Mouse (Mus musculus) lung, postnatal 36 days (tissue): ENCODE measurements around the gene Slc25a31.

Source experiments
- DNase-seq: peaks from one replicate; pipeline ENCODE4 v3.0.0; 2022; ENCODE audit warnings: mixed read lengths

The Slc25a31 gene

DNA sequence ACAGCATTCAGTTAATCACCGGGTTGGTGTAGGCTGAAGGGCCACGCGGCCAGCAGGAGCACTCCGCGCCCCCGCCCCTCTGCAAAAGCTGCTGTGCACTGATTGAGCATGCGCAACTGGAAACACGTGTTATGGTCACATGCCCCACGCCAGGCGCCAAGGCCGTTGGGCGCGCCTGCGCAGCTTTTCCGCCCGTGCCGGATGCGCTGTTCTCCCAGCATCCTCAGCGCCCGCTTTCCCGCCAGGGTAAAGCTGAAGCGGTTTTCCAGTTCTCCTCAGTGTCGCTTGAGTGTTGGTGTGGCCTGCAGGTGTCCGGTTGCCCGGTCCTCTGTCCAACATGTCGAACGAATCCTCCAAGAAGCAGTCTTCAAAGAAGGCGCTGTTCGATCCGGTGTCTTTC is at the start of gene Slc25a31:
Gene Slc25a31, plus strand, starts transcription at position 201 of the 400 bp plus-strand sequence.
- no peak for DNase-seq

DNA sequence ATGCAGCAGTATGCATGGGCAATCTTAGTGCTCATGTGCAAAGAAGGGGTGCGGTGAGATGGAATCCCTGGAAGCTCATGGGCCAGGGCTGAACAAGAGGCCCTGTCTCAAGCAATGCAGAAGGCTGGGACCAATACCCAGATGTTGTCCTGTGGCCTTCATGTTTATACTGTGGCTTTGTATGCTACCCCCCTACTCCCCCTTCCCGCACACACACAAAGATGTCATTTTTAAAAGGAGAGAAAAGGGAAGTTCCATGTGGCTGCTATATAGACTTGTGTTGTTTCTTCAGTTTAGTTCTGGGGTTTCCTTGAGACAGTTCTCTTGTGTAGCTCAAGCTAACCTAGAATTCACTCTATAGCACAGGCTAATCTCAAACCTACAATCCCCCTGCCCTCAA is 48.4 kb upstream of the Slc25a31 start:
- no peak for DNase-seq

DNA sequence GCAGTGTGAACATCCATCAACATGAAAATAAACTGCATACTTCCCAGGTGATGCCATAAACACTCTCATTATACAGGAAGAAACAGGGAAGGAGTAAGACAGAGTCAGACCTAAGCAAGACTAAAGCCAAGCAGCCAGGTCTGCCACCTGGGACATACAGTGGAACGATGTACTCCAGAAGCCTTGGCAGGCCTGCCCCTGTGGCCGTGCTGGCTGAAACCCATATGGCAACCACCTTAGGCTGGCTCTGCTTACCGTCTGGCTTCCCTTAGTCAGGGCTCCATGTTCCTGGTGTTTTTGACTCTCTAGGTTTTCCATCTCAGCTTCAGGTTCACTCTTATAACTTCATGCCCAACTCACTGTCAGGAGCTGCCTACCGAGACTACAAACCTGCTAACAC is 42.5 kb upstream of the Slc25a31 start:
- DNase-seq: no peak

DNA sequence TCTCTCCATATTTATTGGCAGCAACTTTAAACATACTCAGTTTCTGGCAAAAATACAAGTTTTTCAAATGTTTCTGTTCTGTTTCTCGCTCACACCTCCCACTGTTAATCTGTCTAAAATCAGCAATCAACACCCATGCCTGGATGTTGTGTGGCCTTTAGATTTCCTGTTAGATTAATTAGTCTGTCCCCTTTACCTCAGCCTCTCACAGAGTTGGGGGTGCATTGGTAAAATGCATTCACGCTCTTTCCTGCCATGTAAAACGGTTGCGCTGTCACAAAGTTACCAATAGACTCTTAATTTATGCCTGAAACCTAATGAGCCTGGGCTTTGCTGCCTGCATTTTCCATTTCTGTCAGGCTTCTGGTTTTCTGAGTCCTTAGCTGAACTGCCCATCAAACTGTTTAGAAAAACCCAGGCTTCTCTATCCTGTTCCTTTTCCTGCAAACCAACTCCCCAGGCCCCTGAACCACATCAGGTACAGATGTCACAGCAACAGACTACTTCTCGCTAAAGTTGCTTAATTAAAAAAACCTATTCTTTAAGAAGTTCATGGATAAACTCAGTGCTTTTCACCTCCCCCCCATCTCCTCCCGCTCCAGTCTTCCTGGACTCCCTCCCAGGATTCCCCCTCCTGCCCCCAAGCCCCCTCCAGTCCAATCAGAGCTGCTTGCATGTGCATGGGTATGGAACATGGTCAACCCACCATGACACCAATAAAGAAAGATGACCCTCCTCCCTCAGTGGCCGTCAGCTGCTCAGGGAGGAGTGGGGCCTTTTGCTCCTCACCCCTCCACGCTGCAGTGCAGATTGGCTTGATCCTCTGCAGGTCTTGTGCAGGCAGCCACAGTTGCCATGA is 41.6 kb upstream of the Slc25a31 start:
- no peak for DNase-seq

DNA sequence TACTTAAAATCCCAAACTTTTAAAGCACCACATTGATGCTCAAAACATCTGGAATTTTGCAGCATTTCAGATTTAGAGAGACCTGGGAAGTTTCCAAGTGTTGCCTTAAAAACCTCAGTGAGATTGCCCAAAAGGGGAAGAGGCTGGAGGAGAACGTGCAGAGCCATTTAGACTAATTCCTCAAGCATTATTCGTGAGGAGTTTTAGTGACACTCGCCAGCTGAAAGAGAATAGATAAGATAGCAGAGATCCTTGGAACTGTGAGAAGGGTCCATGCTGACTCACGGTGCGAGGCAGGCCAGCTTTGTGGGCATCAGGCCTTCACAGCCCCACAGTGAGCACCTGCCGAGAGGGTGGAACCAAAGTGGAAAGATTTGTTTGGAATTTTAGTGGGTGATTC is 39.8 kb upstream of the Slc25a31 start:
- no peak for DNase-seq

DNA sequence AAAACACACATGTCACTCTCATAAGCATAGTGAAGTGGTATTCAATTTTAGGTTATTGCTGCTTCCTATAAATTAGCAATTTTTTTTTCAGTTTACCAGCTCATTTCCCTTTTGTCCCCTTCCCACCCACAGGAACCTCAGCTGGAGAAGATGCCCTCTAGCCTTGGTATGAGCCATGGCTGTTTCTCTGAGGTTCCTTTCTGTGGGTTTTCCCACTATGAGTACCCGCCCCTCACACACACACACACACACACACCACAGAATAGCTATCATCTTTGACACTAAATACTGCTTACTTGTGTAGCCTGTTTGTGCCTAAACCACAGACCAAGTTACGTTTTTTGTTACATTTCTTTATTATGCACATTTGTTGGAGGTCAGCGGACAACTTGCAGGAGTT is 39.3 kb upstream of the Slc25a31 start:
- no peak for DNase-seq

DNA sequence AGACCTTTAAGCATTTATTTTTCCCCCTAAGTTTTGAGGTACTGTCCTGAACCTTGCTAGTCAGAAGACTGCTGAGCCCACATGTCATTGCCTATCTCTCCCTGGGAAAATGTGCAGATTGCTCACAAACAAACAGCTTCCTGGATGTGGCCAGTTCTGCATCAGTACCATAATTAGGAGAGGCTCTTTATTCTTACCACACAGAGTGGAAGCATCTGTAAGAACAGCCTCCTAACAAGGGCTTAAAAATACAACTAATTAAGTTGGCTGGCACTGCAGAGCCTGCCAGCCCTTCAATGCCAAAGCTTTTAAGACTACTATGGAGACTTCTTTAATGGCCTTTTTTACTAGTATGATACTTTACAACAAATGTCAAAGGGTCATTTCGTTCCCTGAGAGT is 35.1 kb upstream of the Slc25a31 start:
- no peak for DNase-seq

DNA sequence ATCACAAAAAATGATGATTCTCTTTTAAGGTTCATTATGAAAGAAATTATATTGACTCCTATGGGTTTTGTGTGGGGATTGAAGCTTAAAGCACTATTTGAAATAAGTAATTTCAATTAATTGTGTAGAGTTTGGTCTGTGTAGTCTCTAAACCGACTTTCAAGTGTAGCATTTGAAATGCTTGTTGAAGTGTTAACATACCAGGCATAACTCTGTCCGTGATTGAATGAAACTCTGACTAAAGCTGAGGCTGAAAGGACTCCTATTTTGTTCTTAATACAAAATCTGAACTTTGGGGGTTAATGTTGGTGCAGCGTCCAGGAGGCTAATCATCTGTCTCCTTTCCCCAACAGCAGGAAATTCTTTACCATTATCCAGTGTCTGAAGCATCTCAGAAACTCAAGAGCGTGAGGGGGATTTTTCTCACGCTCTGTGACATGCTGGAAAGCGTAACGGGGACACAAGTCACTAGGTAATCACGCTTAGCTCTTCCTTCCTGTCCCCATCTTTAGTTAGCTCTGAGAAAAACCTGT is 33.7 kb upstream of the Slc25a31 start:
- no peak for DNase-seq

DNA sequence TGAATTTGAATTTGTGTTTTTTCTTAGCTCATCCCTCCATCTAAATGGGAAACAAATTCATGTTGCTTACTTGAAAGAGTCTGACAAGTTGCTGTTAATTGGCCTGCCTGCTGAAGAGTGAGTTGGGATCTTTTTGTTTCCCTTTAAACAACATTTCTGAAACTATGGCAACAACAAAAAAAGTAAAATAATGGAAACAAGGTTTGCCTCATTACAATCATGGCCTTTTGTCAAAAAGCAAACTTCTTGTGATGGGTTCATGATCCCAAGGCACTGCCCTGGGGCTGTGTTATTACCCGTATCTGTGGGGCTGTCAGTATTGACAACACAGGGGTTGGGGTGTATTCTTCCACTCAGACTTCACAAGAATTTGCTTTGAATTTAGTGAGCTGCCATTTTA is 29.8 kb upstream of the Slc25a31 start:
- DNase-seq: no peak

DNA sequence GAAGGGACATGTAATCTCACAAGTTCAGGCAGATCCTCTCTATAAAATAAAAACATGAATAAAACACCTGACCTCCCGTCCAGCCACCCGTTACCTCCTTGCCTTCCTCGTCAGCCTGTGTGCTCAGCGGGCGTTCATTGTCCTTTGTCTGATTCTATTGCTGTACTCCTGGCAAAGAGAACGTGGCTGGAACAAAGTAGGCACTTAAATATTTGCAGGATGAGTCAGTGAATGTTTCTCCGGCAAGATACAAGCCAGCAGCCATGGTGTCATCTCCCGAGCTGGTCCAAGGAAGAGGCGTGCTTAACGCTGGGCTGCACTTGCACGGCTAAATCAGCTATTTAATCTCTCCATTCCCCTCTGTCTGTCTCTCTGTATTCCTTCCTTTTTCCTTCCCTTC is 26.3 kb upstream of the Slc25a31 start:
- peak; percentile 21 for DNase-seq

DNA sequence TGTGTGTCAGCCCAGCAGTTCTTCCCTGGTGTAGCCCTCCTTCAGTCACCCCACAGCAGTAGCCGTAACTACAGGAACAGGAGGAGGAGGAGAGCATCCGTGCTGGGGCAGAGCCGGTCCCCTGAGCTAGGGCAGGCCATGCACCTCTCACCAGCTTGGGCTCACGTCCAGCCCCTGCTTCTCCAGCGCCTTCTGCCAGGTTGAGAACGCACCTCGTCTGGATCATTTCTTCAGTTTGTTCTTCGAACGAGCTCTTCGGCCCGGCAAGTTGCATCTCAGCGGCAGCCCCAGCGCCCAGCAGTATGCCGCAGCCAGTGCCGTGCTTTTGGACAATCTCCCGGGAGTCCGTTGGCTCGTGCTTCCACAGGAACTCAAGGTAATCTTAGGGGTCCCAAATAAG is 25.5 kb upstream of the Slc25a31 start:
- DNase-seq: no peak

DNA sequence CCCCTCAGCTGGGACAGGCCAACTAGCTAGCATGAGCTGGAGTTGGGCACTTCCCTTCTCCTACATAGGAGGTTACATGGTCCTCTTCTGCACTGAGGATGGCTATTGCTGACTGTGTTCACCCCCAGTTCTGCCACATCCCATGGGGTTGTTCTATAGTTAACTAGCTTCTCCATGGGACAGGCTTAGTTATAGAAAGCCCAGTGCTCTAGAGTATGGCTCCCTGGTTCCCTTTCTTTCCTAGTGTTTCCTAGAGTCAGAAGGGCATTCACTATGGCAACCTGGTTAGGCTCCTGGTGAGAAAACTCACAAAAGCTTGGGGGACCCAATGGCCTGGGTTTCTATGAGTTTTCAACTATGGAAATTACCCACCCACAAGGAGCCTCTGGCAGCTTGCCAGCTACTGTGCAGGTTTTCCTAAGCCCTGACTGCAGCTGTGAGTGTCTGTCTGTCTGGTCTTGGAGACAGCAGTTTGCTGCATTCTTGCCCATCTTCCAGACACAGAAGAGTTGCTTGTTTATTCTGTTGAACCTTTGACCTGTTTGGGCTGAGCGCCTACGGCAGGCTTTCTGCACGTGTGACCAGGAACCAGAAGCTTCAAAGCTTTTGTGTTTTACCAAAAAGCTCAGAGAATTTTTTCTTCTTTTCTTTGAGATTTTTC is 22.7 kb upstream of the Slc25a31 start:
- DNase-seq: no peak

DNA sequence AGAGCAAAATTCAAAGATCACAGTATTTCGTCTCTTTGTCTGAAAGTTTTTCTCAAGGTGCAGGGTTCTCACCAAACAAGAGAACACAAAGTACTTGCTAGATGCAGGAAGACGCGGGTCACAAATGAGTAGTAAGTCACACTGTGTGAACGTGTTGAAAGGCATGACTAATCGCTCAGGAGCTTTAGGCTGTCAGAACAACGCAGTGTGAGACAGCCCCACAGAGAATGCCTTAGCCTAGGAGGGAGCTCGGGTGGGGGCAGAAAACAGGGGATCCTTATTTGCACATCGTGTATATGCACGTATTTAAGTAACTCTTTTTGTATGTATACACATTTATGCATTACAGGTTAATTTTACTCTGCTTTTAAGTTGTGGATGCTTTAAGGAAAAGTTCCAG is 21.8 kb upstream of the Slc25a31 start:
- no peak for DNase-seq

DNA sequence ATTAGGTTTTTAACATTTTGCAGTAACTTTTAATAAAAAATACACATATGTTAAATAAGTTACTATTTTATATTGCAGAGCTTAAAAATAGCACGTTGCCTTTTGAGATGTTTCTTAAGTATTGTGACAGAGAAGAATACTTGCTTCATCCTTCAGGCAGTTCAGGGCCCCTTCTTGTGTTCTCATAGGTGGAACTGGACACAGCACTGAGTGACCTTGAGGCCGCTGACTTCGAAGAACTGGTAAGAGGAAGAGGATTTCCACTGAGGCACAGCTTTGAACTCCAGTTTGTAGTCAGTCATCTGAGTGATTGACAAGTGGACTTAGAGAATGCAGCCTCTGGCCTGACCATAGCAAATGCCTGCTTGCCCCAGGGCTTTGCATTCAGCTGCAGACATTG is 21.1 kb upstream of the Slc25a31 start:
- no peak for DNase-seq

DNA sequence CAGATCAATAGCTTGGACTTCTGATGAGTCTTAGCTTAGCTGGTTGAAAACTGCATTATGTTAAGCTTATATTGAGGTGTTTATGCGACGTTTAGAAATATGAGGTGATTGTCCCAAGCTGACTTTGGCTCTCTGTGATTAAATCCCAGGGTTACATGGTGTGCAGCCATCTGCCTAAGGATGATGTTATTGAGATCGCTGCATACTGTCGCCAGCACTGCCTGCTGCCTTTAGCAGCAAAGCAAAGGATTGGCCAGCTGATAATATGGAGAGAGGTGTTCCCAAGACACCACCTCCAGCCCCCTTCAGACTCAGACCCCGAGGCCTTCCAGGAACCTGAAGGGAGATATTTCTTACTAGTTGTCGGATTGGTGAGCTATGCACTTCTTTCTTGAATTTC is 17.1 kb upstream of the Slc25a31 start:
- DNase-seq: no peak

DNA sequence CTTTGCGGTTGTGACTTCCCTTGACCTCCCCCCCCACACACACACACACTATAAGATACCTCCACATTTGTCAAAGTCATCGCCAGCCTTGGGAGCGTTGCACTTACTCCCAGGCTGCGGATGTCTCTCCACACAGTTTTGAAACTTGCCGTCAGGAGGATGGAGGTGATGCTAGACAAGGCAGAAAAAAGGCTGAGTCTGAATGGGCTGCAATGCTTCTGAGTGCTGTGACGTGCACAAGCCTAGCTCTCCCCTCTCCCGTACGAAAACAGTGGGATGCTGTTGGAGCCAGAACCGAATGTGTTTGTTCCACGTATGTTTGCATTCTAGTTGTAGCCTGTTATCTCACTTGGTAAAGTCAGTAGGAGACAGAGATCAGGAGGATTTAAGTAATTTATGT is 15.2 kb upstream of the Slc25a31 start:
- DNase-seq: no peak

DNA sequence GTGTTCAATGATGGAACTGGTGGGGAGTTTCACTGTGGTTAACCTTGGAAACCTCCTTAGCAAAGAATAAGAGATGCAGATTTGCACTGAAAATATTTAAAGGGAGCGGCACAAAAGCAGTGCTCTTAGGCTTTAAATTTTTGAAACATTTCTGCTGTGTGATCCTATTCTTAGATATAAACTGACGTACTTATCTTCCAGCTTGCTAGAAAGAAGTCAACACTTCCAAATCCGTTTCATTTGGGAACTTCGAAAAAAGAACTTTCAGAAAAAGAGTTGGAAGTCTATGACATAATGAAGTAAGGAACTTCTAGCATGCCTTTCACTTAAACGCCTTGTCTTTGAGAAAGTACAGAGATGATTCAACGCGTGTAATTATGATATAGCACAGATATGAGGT is 14.7 kb upstream of the Slc25a31 start:
- DNase-seq: no peak

DNA sequence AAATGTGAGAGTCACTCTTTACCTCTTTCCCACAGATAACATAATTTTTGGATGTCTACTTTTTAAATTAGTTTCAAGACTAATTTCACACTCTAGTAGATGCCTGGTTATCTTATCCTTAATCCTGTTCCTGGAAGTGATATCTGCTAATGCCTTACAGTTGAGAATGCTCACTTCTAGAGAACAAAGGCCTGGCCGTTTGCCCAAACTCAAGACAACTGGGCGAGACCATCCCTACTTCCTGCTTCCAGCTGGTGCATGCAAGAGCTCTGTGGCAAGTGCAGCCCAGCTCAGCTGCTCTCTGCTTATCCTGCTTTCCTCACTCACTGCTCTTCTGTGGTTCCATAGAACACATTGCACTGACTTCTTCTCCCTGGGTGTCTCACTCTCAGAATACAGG is 14.2 kb upstream of the Slc25a31 start:
- peak; percentile 71 for DNase-seq

DNA sequence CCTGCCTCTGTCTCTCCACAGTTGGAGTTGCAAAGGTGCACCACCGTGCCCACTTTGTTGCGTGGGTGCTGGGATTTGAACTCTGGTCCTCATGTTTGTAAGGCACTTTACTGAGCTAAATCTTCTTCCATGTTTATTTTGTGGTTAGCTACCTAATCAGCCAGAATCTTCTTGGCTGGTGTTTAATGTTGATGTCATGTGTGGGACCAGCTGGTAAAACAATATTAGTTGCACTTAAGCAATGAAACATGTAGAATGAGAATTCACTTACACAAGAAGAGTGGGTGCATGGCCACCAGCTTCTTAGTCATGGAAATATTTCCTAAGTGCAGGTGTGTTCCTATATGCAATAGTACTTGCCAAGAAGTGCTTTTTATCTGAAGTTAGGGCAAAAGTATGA is 13.5 kb upstream of the Slc25a31 start:
- no peak for DNase-seq

DNA sequence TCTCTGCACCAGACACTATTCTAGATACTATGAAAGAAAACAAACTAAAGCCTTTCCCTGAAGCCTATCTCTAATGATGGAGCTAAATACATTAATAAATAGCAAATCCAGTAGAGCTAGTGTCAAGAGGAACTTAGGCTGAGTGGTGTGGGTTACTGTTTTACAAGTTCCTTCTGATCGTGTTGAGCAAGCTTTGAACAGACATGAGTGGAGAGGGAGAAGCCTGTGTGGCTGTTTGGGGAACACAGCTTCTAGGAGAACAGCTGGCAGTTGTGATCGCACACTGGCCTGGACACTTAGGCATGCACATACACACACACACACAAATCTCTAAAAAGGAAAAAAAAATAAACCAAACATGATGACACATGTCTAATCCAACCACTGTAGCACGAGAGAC is 9.8 kb upstream of the Slc25a31 start:
- DNase-seq: no peak

DNA sequence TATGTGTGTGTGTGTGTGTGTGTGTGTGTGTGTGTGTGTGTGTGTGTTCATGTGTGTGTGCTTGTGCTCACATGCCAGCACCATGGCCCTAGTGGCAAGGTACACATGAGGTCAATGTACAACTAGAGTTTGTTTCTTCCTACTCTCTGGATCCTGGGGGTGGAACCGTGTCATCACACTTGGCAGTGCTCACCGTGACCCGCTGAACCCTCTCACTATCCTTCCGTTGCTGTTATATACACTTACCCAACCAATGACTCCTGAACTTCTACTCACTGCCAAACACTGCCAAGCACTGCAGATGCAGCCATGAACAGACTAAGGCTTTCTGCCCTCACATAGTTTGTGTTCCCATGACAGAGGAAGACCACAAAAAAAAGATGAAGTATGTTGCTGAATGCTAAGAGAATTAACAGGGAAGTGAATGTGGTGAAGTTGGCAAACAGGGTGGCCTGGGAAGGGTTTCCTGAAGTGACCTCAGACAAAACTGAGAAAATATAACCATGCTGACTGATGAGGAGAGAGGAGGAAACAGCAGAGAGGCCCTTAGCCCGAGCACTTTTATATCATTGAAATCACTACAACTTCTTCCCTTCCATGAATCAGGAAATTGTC is 3.7 kb upstream of the Slc25a31 start:
- peak; percentile 34 for DNase-seq

DNA sequence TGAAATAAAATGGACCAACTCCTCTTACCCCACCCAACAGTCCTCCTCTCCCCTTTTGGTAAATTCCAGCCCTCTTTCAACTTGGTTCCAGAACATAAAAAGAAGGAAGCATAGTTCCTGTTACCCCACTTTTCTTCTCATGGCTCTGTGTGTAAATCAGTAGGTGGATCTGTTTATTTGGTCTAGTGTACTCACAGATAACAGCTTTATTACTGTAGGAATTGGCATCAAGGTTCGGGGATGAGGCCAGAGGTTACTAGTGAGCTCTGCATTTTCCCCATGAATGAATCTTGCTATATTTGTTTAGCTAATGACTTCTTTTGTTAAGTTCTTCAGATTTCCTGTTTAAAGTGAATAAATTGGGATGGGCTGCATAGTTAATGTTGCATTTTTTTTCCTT is 7.4 kb downstream of the Slc25a31 start:
- no peak for DNase-seq

DNA sequence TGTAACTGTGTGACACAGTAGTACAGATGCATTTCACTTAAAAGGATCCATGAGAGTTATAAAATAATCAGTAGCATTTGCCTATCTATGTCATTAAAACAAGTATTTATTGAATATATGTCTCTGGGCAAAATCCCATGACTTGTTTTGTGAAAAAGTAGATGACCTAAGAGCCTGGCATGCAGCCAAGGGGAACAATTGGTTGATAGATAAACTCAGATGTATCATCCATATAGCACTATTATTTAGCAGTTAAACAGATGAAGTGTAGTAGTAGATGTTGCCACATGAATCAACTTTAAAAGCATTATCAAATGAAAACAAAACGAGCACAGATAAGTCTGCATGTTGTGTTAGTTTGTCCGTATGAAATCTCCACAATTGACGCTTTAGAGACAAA is 10.4 kb downstream of the Slc25a31 start:
- no peak for DNase-seq

DNA sequence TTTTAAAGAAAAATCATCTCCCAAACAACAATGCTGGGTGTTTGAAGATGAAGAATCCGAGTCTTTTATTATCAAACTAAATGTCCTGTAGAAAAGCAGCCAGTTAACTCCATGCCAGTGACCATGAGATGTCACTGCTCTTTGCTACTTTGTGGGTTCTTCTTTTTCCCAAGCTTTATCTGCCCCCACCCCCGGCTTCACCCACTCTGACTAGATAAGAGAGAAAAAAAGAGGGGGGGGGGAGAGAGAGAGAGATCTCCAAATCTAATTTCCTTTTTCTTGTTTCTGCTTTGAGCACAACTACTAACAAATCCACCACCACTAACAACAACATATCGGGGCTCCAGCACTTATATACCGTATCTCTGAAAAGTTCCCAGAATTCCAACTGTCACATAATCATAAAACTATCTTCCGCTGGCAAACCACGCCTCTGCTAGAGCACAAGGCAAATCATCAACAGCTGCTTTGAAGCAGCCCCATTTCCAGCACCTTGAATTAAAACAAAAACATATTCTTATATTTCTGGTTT is 29.8 kb downstream of the Slc25a31 start:
- DNase-seq: no peak
